Mouse (Mus musculus) CH12.LX (cell line): ENCODE data around the gene Mis18bp1. TPM values are rescaled to one million over a fixed set of nuclear protein-coding genes. Genes with fewer than 3 reads are reported as not detected.

Source experiments
- DNase-seq: peaks from one replicate; pipeline ENCODE4 v3.0.0-alpha.2; 2013; ENCODE audit errors: extremely low read depth
- H3K27ac ChIP-seq: 2 replicates; pipeline ENCODE4 v1.5.1; 2012; ENCODE audit warnings: low read depth, mild to moderate bottlenecking, control low read depth, moderate library complexity; ENCODE audit not compliant: insufficient read depth
- H3K27me3 ChIP-seq: replicated peaks from 2 replicates; pipeline ENCODE3; 2012; ENCODE audit warnings: inconsistent platforms
- H3K36me3 ChIP-seq, 2 experiments: replicated peaks in 1 of 2; 2 replicates each; pipeline versions ENCODE3 to v1.6.1; 2012; ENCODE audit warnings: inconsistent platforms in 1 of 2, low read length in 1 of 2, mild to moderate bottlenecking in 1 of 2, mixed read lengths in 1 of 2, moderate library complexity in 1 of 2; ENCODE audit not compliant: control insufficient read depth in 1 of 2, insufficient read depth in 1 of 2
- H3K4me1 ChIP-seq, 2 experiments: 2 replicates each; pipeline ENCODE4 v1.6.1; 2012; ENCODE audit warnings: inconsistent platforms in 1 of 2, moderate library complexity in 1 of 2; ENCODE audit not compliant: insufficient read depth in 2 of 2, control insufficient read depth in 1 of 2
- H3K4me2 ChIP-seq: 2 replicates; pipeline ENCODE4 v1.6.1; 2012; ENCODE audit warnings: low read depth, mild to moderate bottlenecking, control low read depth; ENCODE audit not compliant: poor library complexity, insufficient read depth, severe bottlenecking
- H3K4me3 ChIP-seq, 3 experiments: fragments of 150-350 bp in 1 of 3; sonication (generic) in 1 of 3; replicated peaks in 1 of 3; 2 replicates each; pipeline versions ENCODE3 to v1.5.1; 2011 to 2012; ENCODE audit warnings: low read depth in 2 of 3, low read length in 2 of 3, mild to moderate bottlenecking in 2 of 3, moderate library complexity in 2 of 3, control low read depth in 1 of 3, improper control_type of control experiment in 1 of 3, inconsistent platforms in 1 of 3, mixed read lengths in 1 of 3; ENCODE audit not compliant: poor library complexity in 1 of 3
- H3K79me2 ChIP-seq: replicated peaks from 2 replicates; pipeline ENCODE4 v1.6.1; 2012; ENCODE audit warnings: mild to moderate bottlenecking, moderate library complexity; ENCODE audit not compliant: control insufficient read depth, poor library complexity, insufficient read depth, severe bottlenecking; ENCODE audit errors: extremely low read depth
- H3K9ac ChIP-seq: 2 replicates; pipeline ENCODE4 v1.6.1; 2012; ENCODE audit warnings: low read depth, mild to moderate bottlenecking, control low read depth, moderate library complexity; ENCODE audit not compliant: insufficient read depth
- H3K9me3 ChIP-seq: replicated peaks from 2 replicates; pipeline ENCODE3; 2012; ENCODE audit warnings: low read length, inconsistent platforms, mixed read lengths
- BHLHE40 ChIP-seq: IDR thresholded peaks from 2 replicates; pipeline ENCODE4 v1.6.1; 2011; ENCODE audit warnings: mild to moderate bottlenecking, low read depth, low read length, improper control_type of control experiment
- CHD1 ChIP-seq: IDR thresholded peaks from 2 replicates; pipeline ENCODE4 v1.6.1; 2012; ENCODE audit warnings: low read depth, low read length, improper control_type of control experiment, inconsistent platforms
- E2F4 ChIP-seq: IDR thresholded peaks from 2 replicates; pipeline ENCODE4 v1.6.1; 2011; ENCODE audit warnings: low read depth, low read length, improper control_type of control experiment; ENCODE audit not compliant: insufficient replicate concordance
- ELF1 ChIP-seq: IDR thresholded peaks from 2 replicates; pipeline ENCODE4 v1.6.1; 2014; ENCODE audit warnings: low read depth, mild to moderate bottlenecking, inconsistent platforms, low read length, improper control_type of control experiment
- ETS1 ChIP-seq: conservative IDR thresholded peaks from 2 replicates; pipeline ENCODE4 v1.6.1; 2012; ENCODE audit warnings: low read depth, mild to moderate bottlenecking, inconsistent platforms, low read length, improper control_type of control experiment, moderate library complexity
- GABPA ChIP-seq: IDR thresholded peaks from 2 replicates; pipeline ENCODE4 v1.6.1; 2012; ENCODE audit warnings: low read depth, low read length, improper control_type of control experiment, inconsistent platforms; ENCODE audit not compliant: insufficient replicate concordance
- HCFC1 ChIP-seq: IDR thresholded peaks from 2 replicates; pipeline ENCODE4 v1.6.1; 2012; ENCODE audit warnings: low read depth, mild to moderate bottlenecking, inconsistent platforms, low read length, improper control_type of control experiment
- IRF4 ChIP-seq: IDR thresholded peaks from 2 replicates; pipeline ENCODE4 v1.6.1; 2014; ENCODE audit warnings: low read depth, mild to moderate bottlenecking, inconsistent platforms, low read length, improper control_type of control experiment
- JUND ChIP-seq: conservative IDR thresholded peaks from 2 replicates; pipeline ENCODE4 v1.6.1; 2011; ENCODE audit warnings: low read depth, low read length, improper control_type of control experiment
- KAT2A ChIP-seq: IDR thresholded peaks from 2 replicates; pipeline ENCODE4 v1.6.1; 2012; ENCODE audit warnings: low read length, improper control_type of control experiment, inconsistent platforms; ENCODE audit not compliant: insufficient replicate concordance
- MAFK ChIP-seq: IDR thresholded peaks from 2 replicates; pipeline ENCODE4 v1.6.1; 2011; ENCODE audit warnings: low read length, improper control_type of control experiment; ENCODE audit not compliant: insufficient replicate concordance
- MAZ ChIP-seq: IDR thresholded peaks from 2 replicates; pipeline ENCODE4 v1.6.1; 2012; ENCODE audit warnings: low read depth, mild to moderate bottlenecking, inconsistent platforms, low read length, improper control_type of control experiment, moderate library complexity
- NRF1 ChIP-seq: IDR thresholded peaks from 2 replicates; pipeline ENCODE4 v1.6.1; 2014; ENCODE audit warnings: low read depth, mild to moderate bottlenecking, inconsistent platforms, low read length, improper control_type of control experiment, moderate library complexity
- POLR2AphosphoS2 ChIP-seq: IDR thresholded peaks from 2 replicates; pipeline ENCODE4 v1.6.1; 2011; ENCODE audit warnings: low read depth, low read length, improper control_type of control experiment
- RAD21 ChIP-seq: IDR thresholded peaks from 2 replicates; pipeline ENCODE4 v1.6.1; 2011; ENCODE audit warnings: low read depth, mild to moderate bottlenecking, low read length, improper control_type of control experiment, moderate library complexity
- SIN3A ChIP-seq: IDR thresholded peaks from 2 replicates; pipeline ENCODE4 v1.6.1; 2012; ENCODE audit warnings: low read length, improper control_type of control experiment, inconsistent platforms
- TBP ChIP-seq: conservative IDR thresholded peaks from 2 replicates; pipeline ENCODE4 v1.6.1; 2011; ENCODE audit warnings: low read depth, low read length, improper control_type of control experiment
- TCF12 ChIP-seq: IDR thresholded peaks from 2 replicates; pipeline ENCODE4 v1.6.1; 2014; ENCODE audit warnings: low read depth, mild to moderate bottlenecking, inconsistent platforms, low read length, improper control_type of control experiment
- UBTF ChIP-seq: IDR thresholded peaks from 2 replicates; pipeline ENCODE4 v1.6.1; 2012; ENCODE audit warnings: low read depth, mild to moderate bottlenecking, inconsistent platforms, low read length, improper control_type of control experiment, moderate library complexity
- USF2 ChIP-seq: conservative IDR thresholded peaks from 2 replicates; pipeline ENCODE4 v1.6.1; 2011; ENCODE audit warnings: low read depth, low read length, improper control_type of control experiment
- ZC3H11A ChIP-seq: IDR thresholded peaks from 2 replicates; pipeline ENCODE4 v1.6.1; 2012; ENCODE audit warnings: low read depth, mild to moderate bottlenecking, inconsistent platforms, low read length, improper control_type of control experiment
- ZKSCAN1 ChIP-seq: IDR thresholded peaks from 2 replicates; pipeline ENCODE4 v1.6.1; 2012; ENCODE audit warnings: low read depth, inconsistent platforms, low read length, improper control_type of control experiment, borderline replicate concordance
- ZNF384 ChIP-seq: IDR thresholded peaks from 2 replicates; pipeline ENCODE4 v1.6.1; 2012; ENCODE audit warnings: low read depth, low read length, improper control_type of control experiment, inconsistent platforms
- dilution Hi-C: fragments of 300-500 bp; cut with MboI; formaldehyde crosslinking; loops from 2 replicates; pipeline ENCODE4 v1.14.3; 2020; ENCODE audit warnings: low sequenced_read_pairs; ENCODE audit not compliant: extremely low pct_unique_long_range_greater_than_20kb, extremely low pct_ligation_motif_present
- in situ Hi-C: fragments of 300-500 bp; cut with MboI; formaldehyde crosslinking; loops from 3 replicates; pipeline ENCODE4 v1.14.3; 2019; ENCODE audit warnings: low sequenced_read_pairs, low pct_ligation_motif_present, low pct_unique_long_range_greater_than_20kb, mixed read lengths
- polyA plus RNA-seq: library from polyadenylated mRNA; unstranded; fragments of >175 nt; gene quantifications from 2 replicates; pipeline ENCODE4 v1.2.1, GENCODE M21; 2012; ENCODE audit warnings: low read depth; ENCODE audit not compliant: insufficient read length
- total RNA-seq, 2 experiments: library from RNA; depleted of rRNA; stranded (reverse); fragments of 300-350 nt in 1 of 2; fragments of >200 nt in 1 of 2; gene quantifications; 2 replicates each; pipeline ENCODE4 v1.2.3; 2012 to 2014

Gene Mis18bp1
- total and polyA plus RNA-seq, 3 experiments = 12.0 to 34.2 (median 27.5) TPM

DNA sequence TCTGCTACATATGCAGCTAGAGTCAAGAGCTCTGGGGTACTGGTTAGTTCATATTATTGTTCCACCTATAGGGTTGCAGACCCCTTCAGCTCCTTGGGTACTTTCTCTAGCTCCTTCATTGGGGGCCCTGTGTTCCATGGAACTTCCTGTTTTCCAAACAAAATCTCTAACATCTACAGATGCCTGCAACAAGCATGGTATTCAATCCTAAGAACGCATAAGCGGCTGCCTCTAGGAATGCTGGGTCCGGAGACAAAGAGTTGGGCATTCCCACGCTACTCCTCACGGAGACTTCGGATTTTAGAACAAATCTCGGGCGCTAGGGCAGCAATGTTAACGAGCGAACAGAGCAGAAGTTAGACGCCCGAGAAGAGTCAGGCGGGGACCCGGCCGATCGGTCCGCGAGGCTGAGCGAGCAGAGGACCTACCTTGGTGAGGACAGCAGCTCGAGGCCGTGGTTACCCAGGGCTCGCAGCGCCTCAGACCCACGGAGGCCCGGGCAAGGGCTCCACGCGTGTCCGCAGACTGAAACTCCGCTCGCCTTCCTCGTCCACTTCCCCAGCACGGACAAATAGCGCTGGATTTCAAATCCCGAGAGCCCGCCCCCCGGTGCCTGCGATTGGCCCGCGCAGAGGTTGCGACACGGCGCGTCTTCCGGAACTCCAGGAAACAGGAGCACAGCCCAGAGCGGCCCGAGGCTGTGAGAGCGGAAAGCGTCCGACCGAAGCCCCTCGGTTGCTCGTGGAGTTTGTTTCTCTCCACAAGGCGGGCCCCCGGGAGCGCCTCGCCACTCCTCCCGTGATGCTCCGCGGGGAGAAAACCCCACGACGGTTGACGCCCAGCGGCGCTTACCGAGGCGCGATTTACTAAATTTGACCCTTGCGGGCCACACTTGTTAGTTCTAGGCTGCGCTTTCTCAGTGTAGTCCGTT is at the start of gene Mis18bp1 (continued):
- no peak for TF ChIP-seq POLR2AphosphoS2
- TF ChIP-seq KAT2A = peak; percentile 82; the same call in 1 of the 2 replicates

DNA sequence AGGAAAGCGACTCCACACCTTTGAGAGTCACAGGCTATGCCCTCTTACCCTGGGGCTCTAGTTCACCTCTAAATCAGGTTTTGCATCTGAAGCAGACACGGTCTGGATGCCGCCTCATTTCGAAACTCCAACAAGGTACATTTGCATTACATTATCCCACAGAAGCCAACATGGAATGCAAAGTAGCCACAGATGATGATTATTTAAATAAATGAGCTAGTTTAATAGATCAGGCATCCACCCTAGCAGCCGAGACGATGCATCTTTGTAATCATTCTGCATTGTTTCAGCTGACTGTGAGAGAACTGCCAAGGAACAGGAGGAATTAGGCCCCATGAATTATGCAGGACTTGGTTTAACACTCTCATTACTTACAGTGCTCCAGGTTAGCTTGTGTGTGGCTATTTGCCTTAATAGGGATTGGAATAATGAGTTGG is 44.0 kb upstream of the Mis18bp1 start:
- Histone ChIP-seq H3K36me3 (no peaks in the 10 kb centered on the region), H3K4me1 (peaks cover 0 to 8% of the 10 kb centered on the region in 2 experiments; a peak in 2 of 4 replicates), H3K27me3 (no peaks in the 10 kb centered on the region), H3K4me2 (no peak overlapping the region), H3K9me3 (no peaks in the 10 kb centered on the region), H3K79me2 (no peaks in the 10 kb centered on the region), H3K9ac (no peak overlapping the region), H3K27ac (no peak overlapping the region), H3K4me3 (no peak overlapping the region)
- DNase-seq = peak; percentile 54
- dilution Hi-C loops (no loop called here), in situ Hi-C loops (no loop called here)
- no peak for TF ChIP-seq JUND
- TF ChIP-seq ELF1 = no peak
- no peak for TF ChIP-seq ETS1
- TF ChIP-seq MAFK = 0 out of 2 replicates have a peak, but pooled peaks have one; percentile 23
- TF ChIP-seq BHLHE40 = 0 out of 2 replicates have a peak, but pooled peaks have one; percentile 7
- TF ChIP-seq MAZ = no peak
- no peak for TF ChIP-seq NRF1
- no peak for TF ChIP-seq ZC3H11A
- no peak for TF ChIP-seq UBTF
- no peak for TF ChIP-seq RAD21
- TF ChIP-seq KAT2A = no peak
- no peak for TF ChIP-seq POLR2AphosphoS2
- TF ChIP-seq USF2 = no peak
- TF ChIP-seq ZKSCAN1 = no peak
- TF ChIP-seq IRF4 = peak; percentile 36; the same call in 1 of the 2 replicates
- no peak for TF ChIP-seq CHD1
- no peak for TF ChIP-seq TBP
- TF ChIP-seq HCFC1 = no peak
- TF ChIP-seq ZNF384 = no peak
- no peak for TF ChIP-seq GABPA
- no peak for TF ChIP-seq SIN3A
- TF ChIP-seq TCF12 = no peak
- TF ChIP-seq E2F4 = no peak
